Mouse (Mus musculus): Measurements from ENCODE around the gene Cdkn1b. TPM values are rescaled to one million over a fixed set of nuclear protein-coding genes. Genes with fewer than 3 reads are reported as not detected.

The Cdkn1b gene
- total RNA-seq, 1 experiment from 2014 or later, result 377 TPM

- no peak for ATAC-seq (ENCODE audit: extremely low read depth, insufficient number of reproducible peaks, low FRiP score, poor library complexity, severe bottlenecking)
These were observed 33.8 kb downstream of the Cdkn1b start for GRCm38 (mm10) chr6:134953976-134954375.

- ATAC-seq (ENCODE audit: extremely low read depth, insufficient number of reproducible peaks, low FRiP score, poor library complexity, severe bottlenecking), result no peak
These were observed 36.2 kb downstream of the Cdkn1b start for GRCm38 (mm10) chr6:134956388-134956787.

GRCm38 (mm10) chr6:134961286-134961685 is 41.1 kb downstream of the Cdkn1b start:
- ATAC-seq (ENCODE audit: extremely low read depth, insufficient number of reproducible peaks, low FRiP score, poor library complexity, severe bottlenecking), result no peak

- no peak for ATAC-seq (ENCODE audit: extremely low read depth, insufficient number of reproducible peaks, low FRiP score, poor library complexity, severe bottlenecking)
These were observed 41.8 kb downstream of the Cdkn1b start for GRCm38 (mm10) chr6:134961858-134962517.

GRCm38 (mm10) chr6:134962518-134962893 is 42.3 kb downstream of the Cdkn1b start:
- no peak for ATAC-seq (ENCODE audit: extremely low read depth, insufficient number of reproducible peaks, low FRiP score, poor library complexity, severe bottlenecking)

GRCm38 (mm10) chr6:134963910-134964309 is 43.7 kb downstream of the Cdkn1b start:
- no peak for ATAC-seq (ENCODE audit: extremely low read depth, insufficient number of reproducible peaks, low FRiP score, poor library complexity, severe bottlenecking)

- no peak for ATAC-seq (ENCODE audit: extremely low read depth, insufficient number of reproducible peaks, low FRiP score, poor library complexity, severe bottlenecking)
These were observed 46.5 kb downstream of the Cdkn1b start for GRCm38 (mm10) chr6:134966681-134967080.

GRCm38 (mm10) chr6:134968326-134968725 is 48.1 kb downstream of the Cdkn1b start:
- ATAC-seq (ENCODE audit: extremely low read depth, insufficient number of reproducible peaks, low FRiP score, poor library complexity, severe bottlenecking), result no peak

GRCm38 (mm10) chr6:134969498-134969897 is 49.3 kb downstream of the Cdkn1b start:
- ATAC-seq (ENCODE audit: extremely low read depth, insufficient number of reproducible peaks, low FRiP score, poor library complexity, severe bottlenecking), result no peak

GRCm38 (mm10) chr6:134972096-134972495 is 51.9 kb downstream of the Cdkn1b start:
- no peak for ATAC-seq (ENCODE audit: extremely low read depth, insufficient number of reproducible peaks, low FRiP score, poor library complexity, severe bottlenecking)

Other genes starting within 250 kb of the Cdkn1b start
- 19.6 and 20.3 TPM in 2 replicates for gene Dusp16, start 127.8 kb upstream of the Cdkn1b start, total RNA-seq (2017)
- gene Crebl2, start 90.2 kb upstream of the Cdkn1b start, total RNA-seq (2017), result 47.6 and 53.7 TPM in 2 replicates
- 13.5 and 19.7 TPM in 2 replicates for gene Gpr19, start 21.8 kb upstream of the Cdkn1b start, total RNA-seq (2017)
- not detected in 2 replicates for gene Apold1, start 61.3 kb downstream of the Cdkn1b start, total RNA-seq (2017)
- gene Ddx47, start 91.2 kb downstream of the Cdkn1b start, total RNA-seq (2017), result 85.9 and 90.2 TPM in 2 replicates
- gene Gprc5a, start 145.2 kb downstream of the Cdkn1b start, total RNA-seq (2017), result 0.23 TPM in 1 of 2 replicates, not detected in the other
- not detected in 2 replicates for gene Gprc5d, start 197.9 kb downstream of the Cdkn1b start, total RNA-seq (2017)